Mouse (Mus musculus) myocyte (in vitro differentiated cells): ENCODE results near the gene G6pc.

ENCODE experiments used
- CEBPB ChIP-seq: IDR thresholded peaks from 2 replicates; pipeline ENCODE4 v1.6.1; 2011; ENCODE audit warnings: mild to moderate bottlenecking, moderate library complexity; ENCODE audit not compliant: poor library complexity, insufficient read depth, severe bottlenecking
- MAX ChIP-seq: IDR thresholded peaks from one replicate; pipeline ENCODE4 v1.6.1; 2011; ENCODE audit warnings: low read depth, mild to moderate bottlenecking, control low read depth
- MYOG ChIP-seq, 3 experiments: IDR thresholded peaks; one replicate each; pipeline ENCODE4 v1.6.1; 2011; ENCODE audit warnings: control low read depth in 2 of 3, low read depth in 2 of 3, mild to moderate bottlenecking in 2 of 3; ENCODE audit not compliant: insufficient read length in 2 of 3, control insufficient read depth in 1 of 3, insufficient read depth in 1 of 3
- POLR2A ChIP-seq: IDR thresholded peaks from one replicate; pipeline ENCODE4 v1.6.1; 2011; ENCODE audit warnings: low read depth, mild to moderate bottlenecking, control low read depth, moderate library complexity; ENCODE audit not compliant: insufficient read length
- SRF ChIP-seq: IDR thresholded peaks from one replicate; pipeline ENCODE4 v1.6.1; 2011; ENCODE audit warnings: low read depth; ENCODE audit not compliant: control insufficient read depth, insufficient read length
- TCF3 ChIP-seq: IDR thresholded peaks from one replicate; pipeline ENCODE4 v1.6.1; 2011; ENCODE audit warnings: low read depth, control low read depth; ENCODE audit not compliant: insufficient read length
- USF1 ChIP-seq: IDR thresholded peaks from one replicate; pipeline ENCODE4 v1.6.1; 2011; ENCODE audit warnings: low read depth, mild to moderate bottlenecking, control low read depth, moderate library complexity

DNA sequence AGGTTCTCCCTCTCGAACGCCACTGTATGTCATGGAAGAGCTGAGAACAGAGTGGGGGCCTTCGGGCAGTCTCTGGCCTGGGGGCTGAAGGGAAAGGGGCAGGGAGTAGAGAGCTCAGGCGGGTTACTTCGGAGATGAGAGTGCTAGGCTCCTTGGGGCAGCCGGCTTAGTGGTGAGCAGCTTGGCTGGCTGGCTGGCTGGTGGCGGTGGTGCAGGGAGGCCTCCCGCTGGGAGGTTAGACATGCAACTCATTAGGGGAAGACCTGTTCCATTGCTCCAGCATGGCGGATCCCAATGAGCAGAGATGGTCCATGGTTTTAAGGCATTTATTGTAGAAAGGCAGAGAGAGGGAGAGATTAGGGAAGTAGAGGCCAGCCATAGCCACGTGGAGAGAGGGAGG, 33.3 kb upstream of the G6pc start:
- TF ChIP-seq CEBPB (no peak), TCF3 (no peak), POLR2A (no peak), SRF (no peak), MYOG (IDR thresholded peaks at IDR 0.05; ENCODE audit: control insufficient read depth in 1 of 3, insufficient read depth in 1 of 3, insufficient read length in 2 of 3, low read depth in 2 of 3) (no peak), USF1 (no peak), MAX (no peak)
